Mouse (Mus musculus): ENCODE measurements around the gene Olfr223. TPM values are rescaled to one million over a fixed set of nuclear protein-coding genes. Genes with fewer than 3 reads are reported as not detected.
"Not testable (repeated sequence)": the region's sequence is repeated elsewhere in the genome, so short reads cannot be mapped to it uniquely, and the experiment has no call there.

Gene Olfr223
- polyA plus RNA-seq, 1 experiment from 2014 or later = not detected

- H3K27me3 ChIP-seq (replicated peaks) = no peaks in the 10 kb centered on the region
- ATAC-seq (replicated peaks) = no peak
- WGBS = 86% methylated on average over 5 of the region's 5 CpGs
- no peak overlapping the region for H3K9ac ChIP-seq
- no peaks in the 10 kb centered on the region for H3K4me1 ChIP-seq
- H3K27ac ChIP-seq = no peak overlapping the region
- H3K4me3 ChIP-seq = no peak overlapping the region
- no peaks in the 10 kb centered on the region for H3K9me3 ChIP-seq
- no peak overlapping the region for H3K4me2 ChIP-seq
- H3K36me3 ChIP-seq (replicated peaks) = no peaks in the 10 kb centered on the region
These were observed 35.1 kb upstream of the Olfr223 start for GRCm38 (mm10) chr11:59628177-59628576.

GRCm38 (mm10) chr11:59626192-59626591 is 33.1 kb upstream of the Olfr223 start:
- Histone ChIP-seq H3K4me1 (no peaks in the 10 kb centered on the region), H3K27me3 (replicated peaks) (no peaks in the 10 kb centered on the region), H3K9ac (no peak overlapping the region), H3K4me2 (no peak overlapping the region), H3K27ac (no peak overlapping the region), H3K36me3 (replicated peaks) (no peaks in the 10 kb centered on the region), H3K9me3 (no peaks in the 10 kb centered on the region), H3K4me3 (no peak overlapping the region)
- WGBS = 86% methylated on average over 7 of the region's 7 CpGs
- ATAC-seq (replicated peaks) = no peak

GRCm38 (mm10) chr11:59624017-59624630 is 31.0 kb upstream of the Olfr223 start:
- no peak overlapping the region for H3K4me3 ChIP-seq
- no peak for ATAC-seq (replicated peaks)
- H3K9ac ChIP-seq = no peak overlapping the region
- H3K4me1 ChIP-seq = no peaks in the 10 kb centered on the region
- 39% methylated on average over 6 of the region's 6 CpGs for WGBS
- H3K9me3 ChIP-seq = no peaks in the 10 kb centered on the region
- H3K4me2 ChIP-seq = no peak overlapping the region
- no peaks in the 10 kb centered on the region for H3K36me3 ChIP-seq (replicated peaks)
- H3K27ac ChIP-seq = no peak overlapping the region
- H3K27me3 ChIP-seq (replicated peaks) = no peaks in the 10 kb centered on the region

- Histone ChIP-seq H3K9me3 (no peaks in the 10 kb centered on the region), H3K4me3 (no peak overlapping the region), H3K27me3 (replicated peaks) (no peaks in the 10 kb centered on the region), H3K9ac (no peak overlapping the region), H3K36me3 (replicated peaks) (no peaks in the 10 kb centered on the region), H3K4me2 (no peak overlapping the region), H3K4me1 (no peaks in the 10 kb centered on the region), H3K27ac (no peak overlapping the region)
- no peak for ATAC-seq (replicated peaks)
- WGBS = 74% methylated on average over 3 of the region's 3 CpGs
These were observed 29.1 kb upstream of the Olfr223 start for GRCm38 (mm10) chr11:59622214-59622613.

GRCm38 (mm10) chr11:59616986-59617385 is 23.9 kb upstream of the Olfr223 start:
- H3K36me3 ChIP-seq (replicated peaks); H3K4me2 ChIP-seq; H3K27me3 ChIP-seq (replicated peaks); H3K27ac ChIP-seq; ATAC-seq (replicated peaks); H3K4me1 ChIP-seq; H3K9ac ChIP-seq; H3K4me3 ChIP-seq; H3K9me3 ChIP-seq: not testable (repeated sequence)
- WGBS = 98% methylated on average over 2 of the region's 2 CpGs

- no peaks in the 10 kb centered on the region for H3K27me3 ChIP-seq (replicated peaks)
- H3K4me2 ChIP-seq = no peak overlapping the region
- H3K36me3 ChIP-seq (replicated peaks) = no peaks in the 10 kb centered on the region
- no peak overlapping the region for H3K4me3 ChIP-seq
- no peaks in the 10 kb centered on the region for H3K4me1 ChIP-seq
- H3K27ac ChIP-seq = no peak overlapping the region
- 64% methylated on average over 4 of the region's 4 CpGs for WGBS
- no peak overlapping the region for H3K9ac ChIP-seq
- H3K9me3 ChIP-seq = no peaks in the 10 kb centered on the region
- no peak for ATAC-seq (replicated peaks)
These were observed 21.0 kb upstream of the Olfr223 start for GRCm38 (mm10) chr11:59614120-59614519.

GRCm38 (mm10) chr11:59611646-59612045 is 18.6 kb upstream of the Olfr223 start:
- Histone ChIP-seq H3K36me3 (replicated peaks) (no peaks in the 10 kb centered on the region), H3K27me3 (replicated peaks) (no peaks in the 10 kb centered on the region), H3K4me1 (no peaks in the 10 kb centered on the region), H3K4me2 (no peak overlapping the region), H3K27ac (no peak overlapping the region), H3K9me3 (no peaks in the 10 kb centered on the region), H3K9ac (no peak overlapping the region), H3K4me3 (no peak overlapping the region)
- 92% methylated on average over 5 of the region's 5 CpGs for WGBS
- no peak for ATAC-seq (replicated peaks)

GRCm38 (mm10) chr11:59602287-59602686 is 9.2 kb upstream of the Olfr223 start:
- ATAC-seq (replicated peaks) = no peak
- H3K4me1 ChIP-seq = no peaks in the 10 kb centered on the region
- 71% methylated on average over 1 of the region's 1 CpGs for whole genome bisulfite sequencing

GRCm38 (mm10) chr11:59600872-59601271 is 7.8 kb upstream of the Olfr223 start:
- H3K9ac ChIP-seq = no peak overlapping the region
- no peak for ATAC-seq (replicated peaks)
- no peaks in the 10 kb centered on the region for H3K27me3 ChIP-seq (replicated peaks)
- no peak overlapping the region for H3K4me2 ChIP-seq
- H3K4me3 ChIP-seq = no peak overlapping the region
- H3K27ac ChIP-seq = no peak overlapping the region
- no peaks in the 10 kb centered on the region for H3K9me3 ChIP-seq
- H3K36me3 ChIP-seq (replicated peaks) = no peaks in the 10 kb centered on the region
- no peaks in the 10 kb centered on the region for H3K4me1 ChIP-seq
- WGBS = 88% methylated on average over 3 of the region's 3 CpGs

More at GRCm38 (mm10) chr11:59602287-59602686, 9.2 kb upstream of the Olfr223 start:
- Histone ChIP-seq H3K27ac (no peak overlapping the region), H3K36me3 (replicated peaks) (no peaks in the 10 kb centered on the region), H3K4me2 (no peak overlapping the region), H3K4me3 (no peak overlapping the region), H3K9me3 (no peaks in the 10 kb centered on the region), H3K9ac (no peak overlapping the region), H3K27me3 (replicated peaks) (no peaks in the 10 kb centered on the region)

- no peaks in the 10 kb centered on the region for H3K9me3 ChIP-seq
- no peak overlapping the region for H3K27ac ChIP-seq
- 85% methylated on average over 7 of the region's 7 CpGs for WGBS
- H3K4me1 ChIP-seq = no peaks in the 10 kb centered on the region
- no peak for ATAC-seq (replicated peaks)
- H3K4me2 ChIP-seq = no peak overlapping the region
- no peaks in the 10 kb centered on the region for H3K36me3 ChIP-seq (replicated peaks)
- no peak overlapping the region for H3K4me3 ChIP-seq
- H3K27me3 ChIP-seq (replicated peaks) = no peaks in the 10 kb centered on the region
- no peak overlapping the region for H3K9ac ChIP-seq
These were observed 6.1 kb upstream of the Olfr223 start for GRCm38 (mm10) chr11:59599211-59599610.

- no peak overlapping the region for H3K9ac ChIP-seq
- ATAC-seq (replicated peaks) = no peak
- no peaks in the 10 kb centered on the region for H3K4me1 ChIP-seq
- no peak overlapping the region for H3K27ac ChIP-seq
- H3K27me3 ChIP-seq (replicated peaks) = no peaks in the 10 kb centered on the region
- WGBS = 89% methylated on average over 8 of the region's 8 CpGs
- H3K36me3 ChIP-seq (replicated peaks) = no peaks in the 10 kb centered on the region
- H3K4me3 ChIP-seq = no peak overlapping the region
- no peaks in the 10 kb centered on the region for H3K9me3 ChIP-seq
- H3K4me2 ChIP-seq = no peak overlapping the region
These were observed 3.9 kb upstream of the Olfr223 start for GRCm38 (mm10) chr11:59596950-59597349.

GRCm38 (mm10) chr11:59596091-59596490 is 3.0 kb upstream of the Olfr223 start:
- Histone ChIP-seq H3K4me2 (no peak overlapping the region), H3K9me3 (no peaks in the 10 kb centered on the region), H3K4me1 (no peaks in the 10 kb centered on the region), H3K27ac (no peak overlapping the region), H3K27me3 (replicated peaks) (no peaks in the 10 kb centered on the region), H3K9ac (no peak overlapping the region), H3K4me3 (no peak overlapping the region), H3K36me3 (replicated peaks) (no peaks in the 10 kb centered on the region)
- ATAC-seq (replicated peaks) = no peak
- 54% methylated on average over 4 of the region's 4 CpGs for WGBS

- H3K4me1 ChIP-seq = no peaks in the 10 kb centered on the region
- no peak overlapping the region for H3K4me3 ChIP-seq
- 85% methylated on average over 8 of the region's 8 CpGs for whole genome bisulfite sequencing
- no peaks in the 10 kb centered on the region for H3K9me3 ChIP-seq
- no peak for ATAC-seq (replicated peaks)
- no peak overlapping the region for H3K4me2 ChIP-seq
- H3K27me3 ChIP-seq (replicated peaks) = no peaks in the 10 kb centered on the region
- no peak overlapping the region for H3K27ac ChIP-seq
- H3K36me3 ChIP-seq (replicated peaks) = no peaks in the 10 kb centered on the region
- H3K9ac ChIP-seq = no peak overlapping the region
These were observed 3.6 kb downstream of the Olfr223 start for GRCm38 (mm10) chr11:59589496-59589895.
